Mouse (Mus musculus): Measurements from ENCODE around the gene Slc15a1. TPM values are rescaled to one million over a fixed set of nuclear protein-coding genes. Genes with fewer than 3 reads are reported as not detected.
A peak's percentile ranks its signal among the peaks of the same experiment; 100 is the strongest.

Slc15a1 gene
- 37.8 and 41.3 TPM in 2 replicates for polyA plus RNA-seq (2015; fragmentation: Nextera tagmentation; extraction: Ambion mirVana)

DNA sequence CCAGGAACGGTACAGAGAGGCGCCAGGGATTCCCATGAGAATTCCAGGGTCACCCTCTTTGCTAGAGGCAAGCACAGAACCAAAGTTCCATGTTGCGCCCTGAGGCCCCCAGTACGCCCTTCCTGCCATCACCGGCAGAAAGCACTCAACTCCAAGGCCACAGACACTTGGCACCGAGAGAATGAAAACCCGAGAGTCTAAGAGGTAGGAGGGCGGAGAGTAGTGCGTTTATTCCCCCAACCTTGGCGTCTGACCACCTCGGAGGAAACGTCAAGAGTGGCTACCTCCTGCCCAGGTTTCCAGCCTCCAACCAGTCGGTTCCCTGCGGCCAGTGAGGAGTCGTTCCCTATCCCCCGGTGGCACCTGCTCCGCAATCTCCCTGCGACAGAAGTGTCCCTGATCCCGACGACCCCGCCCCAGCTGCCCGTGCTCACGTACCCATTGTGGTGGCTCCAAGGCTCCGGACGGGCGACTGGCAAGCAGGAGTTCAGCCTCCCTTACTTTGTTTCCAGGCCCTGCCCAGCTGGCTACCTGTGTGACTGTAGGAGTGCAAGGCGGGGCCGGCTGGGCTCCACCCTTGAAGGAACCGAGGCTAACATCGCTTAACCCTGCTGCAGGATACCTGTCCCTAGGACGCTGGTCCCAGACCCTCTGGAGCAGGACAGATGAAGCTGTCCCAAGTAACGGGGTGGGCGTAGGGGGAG, at the start of gene Slc15a1:
Gene Slc15a1, minus strand, starts transcription at position 472 of the 704 bp plus-strand sequence.
- WGBS = 12% methylated on average over 33 of the region's 33 CpGs
- H3K27me3 ChIP-seq (replicated peaks; ENCODE audit: control insufficient read depth, insufficient read depth, low read length) = no peaks in the 10 kb centered on the region
- H3K4me2 ChIP-seq (replicated peaks; ENCODE audit: low read depth) = peak within 1 kb of the TSS; percentile 68
- H3K4me3 ChIP-seq (ENCODE audit: low read depth, low read length) = peak within 1 kb of the TSS; percentile 42
- no peaks in the 10 kb centered on the region for H3K9me3 ChIP-seq (ENCODE audit: control insufficient read depth)
- H3K36me3 ChIP-seq (ENCODE audit: control insufficient read depth, insufficient read depth) = no peaks in the 10 kb centered on the region
- H3K9ac ChIP-seq (ENCODE audit: low read depth, low read length) = peak within 1 kb of the TSS; percentile 57
- TF ChIP-seq CTCF (IDR thresholded peaks at IDR 0.05; ENCODE audit: low read depth) = no peak
- peak; percentile 59 for ATAC-seq
- H3K27ac ChIP-seq (ENCODE audit: low read depth, low read length) = peak within 1 kb of the TSS; percentile 80
- H3K4me1 ChIP-seq (replicated peaks; ENCODE audit: control insufficient read depth, insufficient read depth, low read length) = no peaks in the 10 kb centered on the region; the same call in 1 of the 2 replicates

DNA sequence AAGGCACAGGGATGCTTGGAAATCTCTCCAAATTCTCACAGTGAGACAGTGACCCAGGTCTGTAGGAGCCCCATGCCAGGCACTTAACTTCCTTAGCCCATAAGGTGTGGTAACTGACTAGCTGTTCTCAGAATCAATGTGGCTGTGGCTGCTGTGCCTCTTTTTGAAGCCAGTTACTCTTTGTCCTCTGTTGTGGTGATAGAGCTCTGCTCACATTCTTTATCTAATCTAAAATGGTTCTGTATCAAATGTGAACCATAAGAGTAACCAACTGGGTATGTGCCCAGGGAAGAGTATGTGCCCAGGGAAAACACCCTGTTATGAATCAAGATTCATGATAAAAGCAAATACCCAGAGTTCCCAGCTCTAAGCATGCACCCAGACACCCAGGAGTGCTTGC, 48.7 kb upstream of the Slc15a1 start:
- no peak overlapping the region for H3K27ac ChIP-seq (ENCODE audit: low read depth, low read length)
- H3K9ac ChIP-seq (ENCODE audit: low read depth, low read length) = no peak overlapping the region
- H3K4me3 ChIP-seq (ENCODE audit: low read depth, low read length) = no peak overlapping the region
- peaks cover 39% of the 10 kb centered on the region for H3K36me3 ChIP-seq (ENCODE audit: control insufficient read depth, insufficient read depth)
- ATAC-seq = no peak
- H3K27me3 ChIP-seq (replicated peaks; ENCODE audit: control insufficient read depth, insufficient read depth, low read length) = no peaks in the 10 kb centered on the region
- H3K4me2 ChIP-seq (replicated peaks; ENCODE audit: low read depth) = no peak overlapping the region
- H3K4me1 ChIP-seq (replicated peaks; ENCODE audit: control insufficient read depth, insufficient read depth, low read length) = peaks cover 4% of the 10 kb centered on the region; the same call in 1 of the 2 replicates
- H3K9me3 ChIP-seq (ENCODE audit: control insufficient read depth) = no peaks in the 10 kb centered on the region
- TF ChIP-seq CTCF (IDR thresholded peaks at IDR 0.05; ENCODE audit: low read depth) = no peak

GRCm38 (mm10) chr14:121552586-121552985, 47.5 kb upstream of the Slc15a1 start:
- H3K9ac ChIP-seq (ENCODE audit: low read depth, low read length) = no peak overlapping the region
- H3K4me2 ChIP-seq (replicated peaks; ENCODE audit: low read depth) = no peak overlapping the region
- no peaks in the 10 kb centered on the region for H3K9me3 ChIP-seq (ENCODE audit: control insufficient read depth)
- H3K4me1 ChIP-seq (replicated peaks; ENCODE audit: control insufficient read depth, insufficient read depth, low read length) = peaks cover 4% of the 10 kb centered on the region; the same call in 1 of the 2 replicates
- H3K27me3 ChIP-seq (replicated peaks; ENCODE audit: control insufficient read depth, insufficient read depth, low read length) = no peaks in the 10 kb centered on the region
- H3K27ac ChIP-seq (ENCODE audit: low read depth, low read length) = no peak overlapping the region
- no peak for TF ChIP-seq CTCF (IDR thresholded peaks at IDR 0.05; ENCODE audit: low read depth)
- WGBS = 81% methylated on average over 5 of the region's 5 CpGs
- H3K4me3 ChIP-seq (ENCODE audit: low read depth, low read length) = no peak overlapping the region
- no peak for ATAC-seq
- peaks cover 36% of the 10 kb centered on the region for H3K36me3 ChIP-seq (ENCODE audit: control insufficient read depth, insufficient read depth)

- no peak overlapping the region for H3K4me2 ChIP-seq (replicated peaks; ENCODE audit: low read depth)
- 73% methylated on average over 6 of the region's 6 CpGs for WGBS
- H3K27me3 ChIP-seq (replicated peaks; ENCODE audit: control insufficient read depth, insufficient read depth, low read length) = no peaks in the 10 kb centered on the region
- H3K9ac ChIP-seq (ENCODE audit: low read depth, low read length) = no peak overlapping the region
- no peaks in the 10 kb centered on the region for H3K9me3 ChIP-seq (ENCODE audit: control insufficient read depth)
- H3K4me3 ChIP-seq (ENCODE audit: low read depth, low read length) = no peak overlapping the region
- H3K36me3 ChIP-seq (ENCODE audit: control insufficient read depth, insufficient read depth) = peaks cover 32% of the 10 kb centered on the region
- no peak overlapping the region for H3K27ac ChIP-seq (ENCODE audit: low read depth, low read length)
- TF ChIP-seq CTCF (IDR thresholded peaks at IDR 0.05; ENCODE audit: low read depth) = no peak
- peaks cover 4% of the 10 kb centered on the region; the same call in 1 of the 2 replicates for H3K4me1 ChIP-seq (replicated peaks; ENCODE audit: control insufficient read depth, insufficient read depth, low read length)
- ATAC-seq = no peak
These were observed 44.8 kb upstream of the Slc15a1 start for GRCm38 (mm10) chr14:121549834-121550233.

GRCm38 (mm10) chr14:121547745-121548144, 42.7 kb upstream of the Slc15a1 start:
- TF ChIP-seq CTCF (IDR thresholded peaks at IDR 0.05; ENCODE audit: low read depth) = no peak
- H3K4me1 ChIP-seq (replicated peaks; ENCODE audit: control insufficient read depth, insufficient read depth, low read length) = peaks cover 4% of the 10 kb centered on the region; the same call in 1 of the 2 replicates
- H3K27me3 ChIP-seq (replicated peaks; ENCODE audit: control insufficient read depth, insufficient read depth, low read length) = no peaks in the 10 kb centered on the region
- H3K9me3 ChIP-seq (ENCODE audit: control insufficient read depth) = no peaks in the 10 kb centered on the region
- no peak overlapping the region for H3K9ac ChIP-seq (ENCODE audit: low read depth, low read length)
- H3K4me3 ChIP-seq (ENCODE audit: low read depth, low read length) = no peak overlapping the region
- WGBS = 58% methylated on average over 7 of the region's 7 CpGs
- H3K36me3 ChIP-seq (ENCODE audit: control insufficient read depth, insufficient read depth) = peaks cover 33% of the 10 kb centered on the region; the same call in 1 of the 2 replicates
- H3K4me2 ChIP-seq (replicated peaks; ENCODE audit: low read depth) = no peak overlapping the region
- H3K27ac ChIP-seq (ENCODE audit: low read depth, low read length) = no peak overlapping the region
- ATAC-seq = no peak

- Histone ChIP-seq H3K27ac (ENCODE audit: low read depth, low read length) (no peak overlapping the region), H3K36me3 (ENCODE audit: control insufficient read depth, insufficient read depth) (peaks cover 34% of the 10 kb centered on the region; the same call in 1 of the 2 replicates), H3K9me3 (ENCODE audit: control insufficient read depth) (no peaks in the 10 kb centered on the region), H3K4me3 (ENCODE audit: low read depth, low read length) (no peak overlapping the region), H3K27me3 (replicated peaks; ENCODE audit: control insufficient read depth, insufficient read depth, low read length) (no peaks in the 10 kb centered on the region), H3K4me1 (replicated peaks; ENCODE audit: control insufficient read depth, insufficient read depth, low read length) (peaks cover 4% of the 10 kb centered on the region; the same call in 1 of the 2 replicates), H3K4me2 (replicated peaks; ENCODE audit: low read depth) (no peak overlapping the region), H3K9ac (ENCODE audit: low read depth, low read length) (no peak overlapping the region)
- 80% methylated on average over 5 of the region's 5 CpGs for WGBS
- TF ChIP-seq CTCF (IDR thresholded peaks at IDR 0.05; ENCODE audit: low read depth) = no peak
- no peak for ATAC-seq
These were observed 41.6 kb upstream of the Slc15a1 start for GRCm38 (mm10) chr14:121546621-121547020.
